Mouse (Mus musculus) forebrain, embryonic 12.5 days (tissue): Measurements from ENCODE around the gene Olfr1177-ps. TPM values are rescaled to one million over a fixed set of nuclear protein-coding genes. Genes with fewer than 3 reads are reported as not detected.

Experiments
- ATAC-seq: fragments of 200-750 bp; cut with Nextera tagmentation; 2 replicates; pipeline ENCODE4 v1.8.0; 2017; ENCODE audit warnings: moderate TSS enrichment; ENCODE audit not compliant: low FRiP score
- H3K27ac ChIP-seq: fragments of 300-500 bp; sonication (generic); 2 replicates; pipeline ENCODE4 v1.5.1; 2016; ENCODE audit warnings: mild to moderate bottlenecking
- H3K27me3 ChIP-seq: fragments of 300-500 bp; sonication (generic); 2 replicates; pipeline ENCODE4 v1.6.1; 2016; ENCODE audit warnings: mild to moderate bottlenecking
- H3K36me3 ChIP-seq: fragments of 300-500 bp; sonication (generic); replicated peaks from 2 replicates; pipeline ENCODE4 v1.6.1; 2016; ENCODE audit warnings: mild to moderate bottlenecking
- H3K4me1 ChIP-seq: fragments of 300-500 bp; sonication (generic); 2 replicates; pipeline ENCODE4 v1.6.1; 2016
- H3K4me2 ChIP-seq: fragments of 300-500 bp; sonication (generic); 2 replicates; pipeline ENCODE4 v1.6.1; 2016; ENCODE audit warnings: mild to moderate bottlenecking, moderate library complexity
- H3K4me3 ChIP-seq: fragments of 300-500 bp; sonication (generic); replicated peaks from 2 replicates; pipeline ENCODE4 v1.5.1; 2016; ENCODE audit warnings: mild to moderate bottlenecking
- H3K9ac ChIP-seq: fragments of 300-500 bp; sonication (generic); 2 replicates; pipeline ENCODE4 v1.6.1; 2016; ENCODE audit warnings: mild to moderate bottlenecking
- H3K9me3 ChIP-seq: fragments of 300-500 bp; sonication (generic); 2 replicates; pipeline ENCODE4 v1.6.1; 2016
- WGBS: fragments of 180-500 bp; shearing (Covaris S2); methylation state at CpG from one replicate; pipeline ENCODE4 v1.1.7; 2016; 5-methylcytosine and 5-hydroxymethylcytosine counted together
- polyA plus RNA-seq: library from polyadenylated mRNA; unstranded; fragments of >200 nt; fragmentation: Nextera tagmentation; extraction: Ambion mirVana; gene quantifications from 2 replicates; pipeline ENCODE4 v1.2.1, GENCODE M21; 2016

Olfr1177-ps gene
- polyA plus RNA-seq = not detected in 2 replicates

- H3K9ac ChIP-seq = no peak within 1 kb of the TSS
- ATAC-seq = no peak
- no peaks in the 10 kb centered on the region for H3K36me3 ChIP-seq
- no peaks in the 10 kb centered on the region for H3K9me3 ChIP-seq
- 75% methylated on average over 1 of the region's 1 CpGs for WGBS
- H3K4me1 ChIP-seq = no peaks in the 10 kb centered on the region
- no peak within 1 kb of the TSS for H3K4me3 ChIP-seq
- H3K4me2 ChIP-seq = no peak within 1 kb of the TSS
- H3K27ac ChIP-seq = no peak within 1 kb of the TSS
- no peaks in the 10 kb centered on the region for H3K27me3 ChIP-seq
These were observed at the start of gene Olfr1177-ps for GRCm38 (mm10) chr2:88346392-88346791. Olfr1177-ps (minus strand) TSS chr2:88346492.

- no peaks in the 10 kb centered on the region for H3K36me3 ChIP-seq
- no peaks in the 10 kb centered on the region for H3K9me3 ChIP-seq
- H3K9ac ChIP-seq = no peak within 1 kb of the TSS
- no peak within 1 kb of the TSS for H3K4me3 ChIP-seq
- H3K27ac ChIP-seq = no peak within 1 kb of the TSS
- ATAC-seq = no peak
- no peaks in the 10 kb centered on the region for H3K4me1 ChIP-seq
- no peaks in the 10 kb centered on the region for H3K27me3 ChIP-seq
- no peak within 1 kb of the TSS for H3K4me2 ChIP-seq
- 86% methylated on average over 1 of the region's 1 CpGs for WGBS
These were observed 40.5 kb upstream of the Olfr1177-ps start, which contains the start of gene Olfr1178 for GRCm38 (mm10) chr2:88386762-88387161. Olfr1178 (plus strand) TSS chr2:88387062.

- 1% methylated on average over 2 of the region's 2 CpGs for WGBS
- H3K27ac ChIP-seq = no peak overlapping the region
- no peak overlapping the region for H3K9ac ChIP-seq
- ATAC-seq = peak; percentile 44; the same call in 1 of the 2 replicates
- H3K4me1 ChIP-seq = no peaks in the 10 kb centered on the region
- no peaks in the 10 kb centered on the region for H3K9me3 ChIP-seq
- H3K36me3 ChIP-seq = no peaks in the 10 kb centered on the region
- no peak overlapping the region for H3K4me2 ChIP-seq
- no peaks in the 10 kb centered on the region for H3K27me3 ChIP-seq
- no peak overlapping the region for H3K4me3 ChIP-seq
These were observed 10.0 kb upstream of the Olfr1177-ps start for GRCm38 (mm10) chr2:88356304-88356703.

GRCm38 (mm10) chr2:88336421-88336820, 9.9 kb downstream of the Olfr1177-ps start, which contains the start of gene Olfr1176:
Olfr1176 (plus strand) TSS chr2:88336721.
- Histone ChIP-seq H3K4me2 (no peak within 1 kb of the TSS), H3K36me3 (no peaks in the 10 kb centered on the region), H3K27ac (no peak within 1 kb of the TSS), H3K4me1 (no peaks in the 10 kb centered on the region), H3K9ac (no peak within 1 kb of the TSS), H3K27me3 (no peaks in the 10 kb centered on the region), H3K9me3 (no peaks in the 10 kb centered on the region), H3K4me3 (no peak within 1 kb of the TSS)
- ATAC-seq = no peak
- 63% methylated on average over 1 of the region's 1 CpGs for WGBS

GRCm38 (mm10) chr2:88327115-88327514, 19.2 kb downstream of the Olfr1177-ps start, which contains the start of gene Olfr1175-ps:
Olfr1175-ps (minus strand) TSS chr2:88327215.
- H3K27me3 ChIP-seq = no peaks in the 10 kb centered on the region
- ATAC-seq = no peak

GRCm38 (mm10) chr2:88315035-88315434, 31.3 kb downstream of the Olfr1177-ps start, which contains the start of gene Olfr1174-ps:
Olfr1174-ps (minus strand) TSS chr2:88315135.
- WGBS = 93% methylated on average over 4 of the region's 4 CpGs
- Histone ChIP-seq H3K4me2 (no peak within 1 kb of the TSS), H3K9ac (no peak within 1 kb of the TSS), H3K4me3 (no peak within 1 kb of the TSS), H3K36me3 (no peaks in the 10 kb centered on the region), H3K9me3 (no peaks in the 10 kb centered on the region), H3K27ac (no peak within 1 kb of the TSS), H3K27me3 (no peaks in the 10 kb centered on the region), H3K4me1 (no peaks in the 10 kb centered on the region)
- ATAC-seq = no peak

More at GRCm38 (mm10) chr2:88327115-88327514, 19.2 kb downstream of the Olfr1177-ps start, which contains the start of gene Olfr1175-ps:
- Histone ChIP-seq H3K4me2 (no peak within 1 kb of the TSS), H3K4me1 (no peaks in the 10 kb centered on the region), H3K9ac (no peak within 1 kb of the TSS), H3K36me3 (no peaks in the 10 kb centered on the region), H3K27ac (no peak within 1 kb of the TSS), H3K9me3 (no peaks in the 10 kb centered on the region), H3K4me3 (no peak within 1 kb of the TSS)
- 91% methylated on average over 2 of the region's 2 CpGs for WGBS

Other genes starting within 250 kb of the Olfr1177-ps start
- gene Olfr1166, start 218.2 kb downstream of the Olfr1177-ps start, polyA plus RNA-seq = not detected in 2 replicates
- gene Olfr1167, start 191.3 kb downstream of the Olfr1177-ps start, polyA plus RNA-seq = not detected in 2 replicates
- not detected in 2 replicates for gene Olfr1168, start 164.6 kb downstream of the Olfr1177-ps start, polyA plus RNA-seq
- not detected in 2 replicates for gene Olfr1170, start 118.2 kb downstream of the Olfr1177-ps start, polyA plus RNA-seq
- not detected in 2 replicates for gene Olfr1173, start 66.6 kb downstream of the Olfr1177-ps start, polyA plus RNA-seq
- gene Olfr1174-ps, start 31.4 kb downstream of the Olfr1177-ps start, polyA plus RNA-seq = not detected in 2 replicates
- not detected in 2 replicates for gene Olfr1175-ps, start 19.3 kb downstream of the Olfr1177-ps start, polyA plus RNA-seq
- gene Olfr1176, start 9.8 kb downstream of the Olfr1177-ps start, polyA plus RNA-seq = not detected in 2 replicates
- gene Olfr1178, start 40.6 kb upstream of the Olfr1177-ps start, polyA plus RNA-seq = not detected in 2 replicates
- gene Olfr1179, start 60.0 kb upstream of the Olfr1177-ps start, polyA plus RNA-seq = not detected in 2 replicates
- gene Olfr1180, start 72.7 kb upstream of the Olfr1177-ps start, polyA plus RNA-seq = not detected in 2 replicates
- gene Olfr1181, start 79.7 kb upstream of the Olfr1177-ps start, polyA plus RNA-seq = not detected in 2 replicates
- not detected in 2 replicates for gene Gm13757, start 102.6 kb upstream of the Olfr1177-ps start, polyA plus RNA-seq
- gene Olfr1183, start 108.4 kb upstream of the Olfr1177-ps start, polyA plus RNA-seq = not detected in 2 replicates
- not detected in 2 replicates for gene Olfr1184, start 137.1 kb upstream of the Olfr1177-ps start, polyA plus RNA-seq
- not detected in 2 replicates for gene Olfr1185-ps1, start 146.8 kb upstream of the Olfr1177-ps start, polyA plus RNA-seq
- gene Olfr1186, start 172.1 kb upstream of the Olfr1177-ps start, polyA plus RNA-seq = not detected in 2 replicates
- gene Olfr1188, start 210.4 kb upstream of the Olfr1177-ps start, polyA plus RNA-seq = not detected in 2 replicates
- not detected in 2 replicates for gene Olfr1189, start 240.0 kb upstream of the Olfr1177-ps start, polyA plus RNA-seq